Mouse (Mus musculus) urinary bladder, postnatal 10 days (tissue): ENCODE results near the gene Tdrkh.

Source experiments
- DNase-seq: peaks from one replicate; pipeline ENCODE4 v3.0.0; 2022; ENCODE audit warnings: low spot score

Gene Tdrkh

DNA sequence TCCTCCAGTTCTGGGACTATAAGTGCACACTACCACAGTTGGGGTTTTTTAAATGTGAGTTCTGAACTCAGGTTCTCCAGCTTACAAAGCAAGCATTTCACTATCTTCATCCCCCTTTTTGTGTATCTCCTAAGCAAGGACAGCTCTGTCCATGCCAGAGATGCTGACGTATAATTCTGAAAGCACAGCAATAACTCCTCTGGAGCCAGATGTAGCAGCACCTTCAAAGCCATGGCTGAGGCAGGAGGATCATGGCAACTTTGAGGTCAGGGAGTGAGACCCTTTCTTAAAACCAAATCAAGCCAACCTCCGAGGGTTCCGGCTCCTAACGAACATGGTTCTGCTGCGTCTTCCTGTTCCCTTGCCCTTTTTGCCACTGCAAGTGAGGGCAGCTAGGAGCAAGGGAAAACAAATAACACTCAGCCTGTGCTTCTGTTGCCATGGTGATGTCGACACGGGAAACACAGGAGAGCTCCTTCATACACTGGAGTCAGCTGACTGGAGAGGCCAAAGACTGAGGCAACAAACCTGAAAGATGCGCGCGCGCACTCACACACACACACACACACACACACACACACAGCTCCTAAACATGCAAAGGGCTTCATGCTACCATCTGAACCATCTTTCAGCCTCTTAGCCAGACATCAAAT lies 51.0 kb downstream of the Tdrkh start:
- no peak for DNase-seq

DNA sequence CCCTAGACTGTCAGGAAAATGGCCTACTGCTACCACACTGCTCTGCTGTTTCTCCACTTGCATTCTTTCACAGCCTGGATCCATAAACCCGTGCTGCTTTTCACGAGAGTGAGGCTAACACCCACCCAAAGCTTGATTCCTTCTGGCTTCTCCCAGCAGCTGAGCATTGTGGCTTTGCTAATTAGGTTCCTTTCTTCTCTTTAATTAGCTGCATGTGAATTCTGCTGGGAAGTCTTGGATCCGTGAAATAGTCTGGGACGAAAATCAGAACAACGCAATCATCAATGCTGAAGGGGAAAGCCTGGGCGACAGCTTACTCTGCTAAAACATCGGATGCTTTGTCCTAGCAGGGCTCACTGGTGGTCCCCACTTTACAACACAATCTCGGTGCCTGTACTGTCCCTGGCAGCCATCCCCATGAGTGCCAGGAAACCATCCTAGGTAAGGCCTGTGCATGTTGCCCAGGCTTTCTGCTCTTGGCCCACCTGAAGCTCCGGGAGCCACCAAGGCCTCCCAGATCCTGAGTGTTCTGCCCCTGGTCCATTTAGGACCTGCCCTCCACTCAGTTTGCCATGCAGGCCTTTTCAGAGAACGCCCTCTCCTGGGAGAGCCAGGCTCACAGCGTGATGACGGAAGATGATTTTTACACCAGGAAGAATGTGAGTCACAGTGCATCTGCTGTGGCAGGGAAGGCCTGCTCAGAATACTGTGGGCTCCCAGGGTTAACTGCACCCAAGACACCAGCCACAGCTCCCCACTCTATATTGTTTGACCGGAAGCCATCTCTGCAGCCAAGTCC lies 52.8 kb downstream of the Tdrkh start:
- DNase-seq = no peak

DNA sequence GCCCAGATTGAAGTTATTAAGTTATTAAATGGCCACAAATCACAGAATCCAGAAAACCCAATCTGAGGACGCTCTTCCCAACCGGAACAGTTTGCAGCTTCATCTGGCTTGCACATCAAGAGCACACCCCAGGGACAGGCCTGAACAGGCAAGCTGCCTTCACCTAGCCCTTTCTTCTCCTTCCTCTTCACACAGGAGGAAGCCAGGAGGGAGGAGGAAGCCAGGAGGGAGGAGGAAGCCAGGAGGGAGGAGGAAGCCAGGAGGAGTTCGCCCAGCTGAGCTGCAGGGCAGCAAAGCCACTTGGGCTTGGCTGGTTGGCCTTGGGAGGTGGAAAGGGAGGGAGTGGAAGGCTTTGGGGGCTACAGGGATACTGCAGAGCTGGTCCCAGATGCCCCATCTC lies 55.9 kb downstream of the Tdrkh start:
- DNase-seq = no peak

GRCm38 (mm10) chr3:94472447-94473114 lies 59.5 kb downstream of the Tdrkh start:
- no peak for DNase-seq

DNA sequence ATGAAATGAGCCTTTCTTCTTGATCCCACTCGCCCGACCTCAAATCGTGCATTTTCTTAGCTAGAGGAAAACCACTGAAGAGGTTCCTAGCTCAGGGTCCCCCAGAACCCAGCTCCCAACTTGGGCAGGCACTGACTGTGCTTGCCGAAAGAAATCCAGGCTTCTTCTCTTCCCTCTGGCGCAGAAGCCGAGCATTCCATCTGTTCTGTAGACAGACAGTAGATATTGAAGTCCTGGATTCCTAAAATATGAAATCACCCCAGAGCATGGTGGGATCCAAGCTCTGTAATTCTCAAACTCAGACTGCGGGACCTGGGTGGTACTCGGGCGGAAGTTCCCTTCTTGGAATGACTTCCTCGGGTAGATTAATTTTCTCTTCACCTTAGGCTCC lies 60.0 kb downstream of the Tdrkh start:
- no peak for DNase-seq

GRCm38 (mm10) chr3:94473567-94474232 lies 60.6 kb downstream of the Tdrkh start:
- DNase-seq = no peak

DNA sequence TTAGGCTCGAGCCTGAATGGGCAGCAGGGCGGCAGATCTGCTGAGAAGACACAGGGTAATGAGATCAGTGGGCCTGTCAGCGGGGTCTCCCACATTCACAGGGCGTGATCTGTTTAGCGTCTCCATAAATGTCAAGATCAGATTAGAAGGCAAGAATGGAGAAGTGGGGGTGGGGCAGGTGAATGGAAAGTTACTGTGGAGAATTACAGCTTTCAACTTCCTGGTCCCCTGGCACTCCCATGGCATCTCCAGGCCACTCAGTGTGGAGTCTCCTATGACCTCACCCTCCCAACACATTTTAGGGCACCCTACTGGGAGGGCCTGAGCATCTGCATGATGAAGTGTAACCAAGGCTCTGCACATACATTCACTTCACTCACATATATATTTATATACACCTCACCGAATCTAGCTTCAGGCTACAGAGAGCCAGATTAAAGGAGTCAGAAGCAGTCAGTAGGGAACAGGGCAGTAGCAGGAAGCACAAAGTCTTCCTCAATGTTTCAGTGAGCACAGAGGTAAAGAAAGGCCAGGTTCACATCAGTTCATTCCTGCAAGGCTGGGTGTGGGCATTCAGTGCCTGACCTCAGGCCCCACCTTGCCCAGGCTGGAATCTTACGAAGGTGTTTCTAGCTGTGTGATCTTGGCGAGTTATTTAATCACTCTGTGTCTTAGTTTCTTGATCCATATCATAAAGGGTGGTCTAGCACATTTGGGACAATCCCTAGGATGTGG lies 63.4 kb downstream of the Tdrkh start:
- DNase-seq = no peak

- DNase-seq = no peak
These were observed 64.4 kb downstream of the Tdrkh start for GRCm38 (mm10) chr3:94477444-94477843.

DNA sequence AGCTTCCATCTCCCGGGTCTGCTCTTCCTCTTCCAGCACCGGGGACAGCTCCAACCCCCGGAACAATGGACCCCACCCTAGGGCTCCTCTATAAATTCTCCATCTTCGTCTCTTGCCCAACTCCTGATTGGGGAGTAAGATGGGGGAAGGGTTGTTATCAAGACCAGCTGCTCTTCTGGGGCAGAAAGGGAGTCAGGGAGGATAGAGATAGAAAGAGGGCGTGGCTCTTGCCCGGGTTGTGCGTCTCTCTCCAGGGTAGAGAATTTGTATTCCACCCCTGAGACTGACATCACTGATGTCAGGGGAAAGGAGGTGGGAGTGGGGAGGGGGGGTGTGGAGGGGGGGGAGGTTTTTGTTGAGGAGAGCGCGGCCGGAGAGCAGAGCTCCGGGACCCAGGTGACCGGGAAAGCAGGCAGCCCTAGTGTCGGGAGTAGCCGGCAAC lies 64.9 kb downstream of the Tdrkh start, which contains the start of gene Celf3:
Gene Celf3 (plus strand): TSS at position 315 of the 442 bp plus-strand sequence.
- no peak for DNase-seq

DNA sequence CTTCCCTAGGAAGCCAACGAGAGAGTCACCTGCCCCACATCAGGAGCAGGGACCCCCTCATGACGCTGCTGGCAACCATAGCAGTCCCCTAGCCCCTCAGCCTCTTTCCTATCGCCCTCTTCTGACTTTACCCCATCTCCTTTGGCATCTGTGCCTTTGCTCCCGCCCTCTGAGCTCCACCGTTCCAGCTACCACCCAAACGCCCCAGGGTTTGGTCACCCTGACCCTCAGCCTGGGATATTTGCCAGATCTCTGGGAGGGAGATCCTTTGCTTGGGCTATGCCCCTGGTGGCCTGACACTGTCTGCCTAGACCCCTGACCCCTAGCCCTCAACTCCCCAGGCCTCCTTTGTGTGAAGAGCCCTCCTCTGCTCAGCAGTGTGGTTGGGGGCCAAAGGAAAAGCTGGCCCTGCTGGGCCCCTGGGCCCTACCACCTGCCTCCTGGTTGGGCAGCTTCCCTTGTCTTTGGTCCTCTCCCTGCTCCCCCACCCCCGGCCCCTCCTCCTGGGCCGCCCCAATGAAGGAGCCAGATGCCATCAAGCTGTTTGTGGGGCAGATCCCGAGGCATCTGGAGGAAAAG lies 65.6 kb downstream of the Tdrkh start:
- no peak for DNase-seq

DNA sequence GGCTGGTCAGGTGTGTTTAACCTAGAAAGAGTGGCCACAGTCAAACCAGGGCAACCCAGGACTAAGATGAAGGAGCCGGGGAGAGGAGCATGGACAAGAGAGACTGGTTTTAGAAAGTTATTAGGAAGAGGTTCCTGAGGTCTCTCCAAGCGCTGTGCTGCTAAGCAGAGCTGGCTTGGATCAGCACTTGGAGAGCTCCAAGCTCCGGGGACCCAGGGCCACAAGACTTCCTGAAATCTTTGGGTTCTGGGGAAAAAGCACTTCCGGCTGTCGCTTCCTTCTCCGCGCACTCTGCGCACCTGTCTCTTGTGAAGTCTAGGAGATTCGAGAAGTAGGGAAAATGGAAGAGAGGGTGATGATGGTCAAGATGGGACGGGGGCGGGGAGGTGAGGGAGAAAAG lies 66.5 kb downstream of the Tdrkh start:
- DNase-seq = no peak

- no peak for DNase-seq
These were observed 67.3 kb downstream of the Tdrkh start, which contains the start of gene Riiad1 for GRCm38 (mm10) chr3:94480291-94480884. Riiad1 (minus strand) TSS chr3:94480341.

GRCm38 (mm10) chr3:94481429-94481828 lies 68.4 kb downstream of the Tdrkh start:
- no peak for DNase-seq

GRCm38 (mm10) chr3:94482764-94483385 lies 69.8 kb downstream of the Tdrkh start:
- no peak for DNase-seq

GRCm38 (mm10) chr3:94483790-94484439 lies 70.8 kb downstream of the Tdrkh start:
- DNase-seq = no peak
